Comparison of ENCODE assay signal across 8 mouse cellular contexts in genomic region chr1:137453446-137454208, GRCm38 (mm10).
DNase-seq lines count a peak whose midpoint lies in the region; ATAC-seq and TF ChIP-seq lines count a peak whose summit lies in the region.

No protein-coding gene starts in this region.

- no peak overlapping the region for H3K4me2 ChIP-seq in forebrain, postnatal 0 days (ENCODE audit: low read depth)
- H3K4me2 ChIP-seq in midbrain, embryonic 12.5 days (replicated peaks), result no peak overlapping the region

- H3K9me3 ChIP-seq in forebrain, postnatal 0 days (ENCODE audit: low read length), result no peaks in the 10 kb centered on the region
- H3K9me3 ChIP-seq in midbrain, embryonic 12.5 days, result no peaks in the 10 kb centered on the region

- peak overlapping the region; percentile 75 for H3K27ac ChIP-seq in forebrain, postnatal 0 days (ENCODE audit: low read depth, low read length)
- peak overlapping the region; percentile 72 for H3K27ac ChIP-seq in midbrain, embryonic 12.5 days (replicated peaks)

- H3K4me3 ChIP-seq in forebrain, postnatal 0 days (ENCODE audit: low read depth, low read length), result no peak overlapping the region
- H3K4me3 ChIP-seq in midbrain, embryonic 12.5 days, result no peak overlapping the region

- peak; percentile 6 for DNase-seq in heart, adult 8-10 months (ENCODE audit: low spot score)
- no peak for DNase-seq in heart, adult 9 months (ENCODE audit: low spot score in 2 of 2)
- peak; percentile 84 for DNase-seq in brain, embryonic 14.5 days (ENCODE audit: low read depth)
- DNase-seq in forebrain, postnatal 0 days, result peak; percentile 58
- DNase-seq in adrenal gland, adult 2 months, result no peak
- DNase-seq in B cell, adult 2 months, result no peak
- no peak for DNase-seq in ovary, postnatal 10 days (ENCODE audit: low spot score)

- H3K4me1 ChIP-seq in forebrain, postnatal 0 days (ENCODE audit: insufficient read depth), result peaks cover 7% of the 10 kb centered on the region; the same call in 1 of the 2 replicates
- peaks cover 6% of the 10 kb centered on the region for H3K4me1 ChIP-seq in midbrain, embryonic 12.5 days

- no peaks in the 10 kb centered on the region for H3K36me3 ChIP-seq in forebrain, postnatal 0 days (ENCODE audit: insufficient read depth)
- H3K36me3 ChIP-seq in midbrain, embryonic 12.5 days, result no peaks in the 10 kb centered on the region

- TF ChIP-seq POLR2A in brain, embryonic 14.5 days (IDR thresholded peaks at IDR 0.05; ENCODE audit: borderline replicate concordance, extremely low read depth, insufficient read depth, insufficient read length, poor library complexity, severe bottlenecking), result no peak

- 20% methylated on average over 7 of the region's 7 CpGs for WGBS in forebrain, postnatal 0 days
- WGBS in midbrain, embryonic 12.5 days, result 44% methylated on average over 7 of the region's 7 CpGs

- H3K9ac ChIP-seq in forebrain, postnatal 0 days, result no peak overlapping the region
- no peak overlapping the region for H3K9ac ChIP-seq in midbrain, embryonic 12.5 days (replicated peaks)

- no peak for TF ChIP-seq CTCF in brain, embryonic 14.5 days (IDR thresholded peaks at IDR 0.05; ENCODE audit: borderline replicate concordance, extremely low read depth, insufficient read depth, insufficient read length)
- TF ChIP-seq CTCF in forebrain, postnatal 0 days (IDR thresholded peaks at IDR 0.05; ENCODE audit: low read depth), result no peak

- no peaks in the 10 kb centered on the region for H3K27me3 ChIP-seq in forebrain, postnatal 0 days (ENCODE audit: insufficient read depth, low read length)
- H3K27me3 ChIP-seq in midbrain, embryonic 12.5 days, result no peaks in the 10 kb centered on the region

- peak; percentile 88 for ATAC-seq in forebrain, postnatal 0 days
- peak; percentile 87 for ATAC-seq in midbrain, embryonic 12.5 days (ENCODE audit: low FRiP score, low read depth)

Comparison
In these comparisons a context has a peak if more than half of its experiments do, and no peak if none do; other contexts are left out.
1. DNase-seq: peak in heart, adult 8-10 months (single experiment), brain, embryonic 14.5 days (single experiment) and forebrain, postnatal 0 days (single experiment); none in heart, adult 9 months (0 of 2), adrenal gland, adult 2 months (single experiment), B cell, adult 2 months (0 of 2) and ovary, postnatal 10 days (single experiment).